Mouse (Mus musculus): ENCODE measurements at regions not wholly inside any gene's neighbourhood (a gene's known extent, or its start where the extent isn't known, plus 50 kb on each side); places are given as distances from the start of the nearest gene placed in this dataset.

GRCm38 (mm10) chr10:108111398-108111797, 50.6 kb upstream of the Ppp1r12a start:
- H3K27ac ChIP-seq (ENCODE audit: control insufficient read depth, low read depth, low read length) = no peak overlapping the region
- no peak for DNase-seq (ENCODE audit: low read depth, low spot score)
- H3K9me3 ChIP-seq (replicated peaks; ENCODE audit: insufficient read depth, low read length) = no peaks in the 10 kb centered on the region
- H3K4me1 ChIP-seq (ENCODE audit: control insufficient read depth in 1 of 2, insufficient read depth in 2 of 2, low read length in 2 of 2) = peaks cover 0 to 5% of the 10 kb centered on the region in 2 experiments; a peak in 1 of 4 replicates
- H3K9ac ChIP-seq (ENCODE audit: control insufficient read depth, low read depth, low read length, poor library complexity, severe bottlenecking) = no peak overlapping the region
- H3K27me3 ChIP-seq (ENCODE audit: control insufficient read depth in 1 of 2, insufficient read depth in 2 of 2, low read length in 2 of 2) = no peaks in the 10 kb centered on the region
- no peak overlapping the region for H3K4me3 ChIP-seq (ENCODE audit: control insufficient read depth in 1 of 2, insufficient read depth in 1 of 2, low read depth in 2 of 2, low read length in 2 of 2)
- peaks cover 0 to 3% of the 10 kb centered on the region in 2 experiments; a peak in 2 of 4 replicates for H3K36me3 ChIP-seq (ENCODE audit: control insufficient read depth in 1 of 2, insufficient read depth in 2 of 2, low read length in 2 of 2)
- TF ChIP-seq POLR2A (IDR thresholded peaks at IDR 0.05; ENCODE audit: control insufficient read depth in 1 of 2, insufficient read depth in 1 of 2, low read depth in 1 of 2, low read length in 2 of 2, poor library complexity in 1 of 2) (no peak), POLR2AphosphoS2 (IDR thresholded peaks at IDR 0.05; ENCODE audit: low read length) (no peak), MAZ (IDR thresholded peaks at IDR 0.05; ENCODE audit: low read depth, low read length) (no peak), SIN3A (IDR thresholded peaks at IDR 0.05; ENCODE audit: low read length) (no peak), ETS1 (IDR thresholded peaks at IDR 0.05; ENCODE audit: low read depth, low read length) (no peak), POLR2AphosphoS5 (IDR thresholded peaks at IDR 0.05; ENCODE audit: borderline replicate concordance, low read depth, low read length) (no peak), NRF1 (IDR thresholded peaks at IDR 0.05; ENCODE audit: insufficient read depth, low read depth, low read length, poor library complexity, severe bottlenecking) (no peak), CHD1 (IDR thresholded peaks at IDR 0.05; ENCODE audit: low read depth, low read length) (no peak), CHD2 (IDR thresholded peaks at IDR 0.05; ENCODE audit: low read length) (no peak), JUND (IDR thresholded peaks at IDR 0.05; ENCODE audit: low read depth, low read length) (no peak), TCF12 (IDR thresholded peaks at IDR 0.05; ENCODE audit: low read depth, low read length) (no peak), TAL1 (IDR thresholded peaks at IDR 0.05; ENCODE audit: low read length) (no peak)
- no peaks in the 10 kb centered on the region for H3K79me2 ChIP-seq (ENCODE audit: control insufficient read depth, insufficient read depth, low read length, poor library complexity)

GRCm38 (mm10) chr10:108110891-108111290, 51.1 kb upstream of the Ppp1r12a start:
- H3K27ac ChIP-seq (ENCODE audit: control insufficient read depth, low read depth, low read length) = no peak overlapping the region
- H3K36me3 ChIP-seq (ENCODE audit: control insufficient read depth in 1 of 2, insufficient read depth in 2 of 2, low read length in 2 of 2) = peaks cover 0 to 3% of the 10 kb centered on the region in 2 experiments; a peak in 2 of 4 replicates
- TF ChIP-seq MEF2A (IDR thresholded peaks at IDR 0.05; ENCODE audit: extremely low read depth, insufficient replicate concordance, low read depth, low read length, poor library complexity, severe bottlenecking) (no peak), JUND (IDR thresholded peaks at IDR 0.05; ENCODE audit: low read depth, low read length) (no peak), GATA1 (IDR thresholded peaks at IDR 0.05; ENCODE audit: low read depth, low read length) (no peak), CHD2 (IDR thresholded peaks at IDR 0.05; ENCODE audit: low read length) (no peak), ETS1 (IDR thresholded peaks at IDR 0.05; ENCODE audit: low read depth, low read length) (no peak), ZKSCAN1 (IDR thresholded peaks at IDR 0.05; ENCODE audit: low read depth, low read length) (no peak), SMC3 (IDR thresholded peaks at IDR 0.05; ENCODE audit: low read depth, low read length) (no peak), USF1 (IDR thresholded peaks at IDR 0.05; ENCODE audit: low read depth, low read length) (no peak), POLR2AphosphoS2 (IDR thresholded peaks at IDR 0.05; ENCODE audit: low read length) (no peak), RAD21 (IDR thresholded peaks at IDR 0.05; ENCODE audit: low read depth, low read length) (no peak), NELFE (IDR thresholded peaks at IDR 0.05; ENCODE audit: low read depth, low read length) (no peak), RCOR1 (IDR thresholded peaks at IDR 0.05; ENCODE audit: low read depth, low read length) (no peak), TAL1 (IDR thresholded peaks at IDR 0.05; ENCODE audit: low read length) (no peak), BHLHE40 (IDR thresholded peaks at IDR 0.05; ENCODE audit: borderline replicate concordance, low read depth, low read length) (no peak), MAZ (IDR thresholded peaks at IDR 0.05; ENCODE audit: low read depth, low read length) (no peak), TBP (IDR thresholded peaks at IDR 0.05; ENCODE audit: low read depth, low read length) (no peak), MYB (IDR thresholded peaks at IDR 0.05; ENCODE audit: low read depth, low read length) (no peak)
- no peak for DNase-seq (ENCODE audit: low read depth, low spot score)
- H3K9me3 ChIP-seq (replicated peaks; ENCODE audit: insufficient read depth, low read length) = no peaks in the 10 kb centered on the region
- H3K27me3 ChIP-seq (ENCODE audit: control insufficient read depth in 1 of 2, insufficient read depth in 2 of 2, low read length in 2 of 2) = no peaks in the 10 kb centered on the region
- peaks cover 0 to 5% of the 10 kb centered on the region in 2 experiments; a peak in 1 of 4 replicates for H3K4me1 ChIP-seq (ENCODE audit: control insufficient read depth in 1 of 2, insufficient read depth in 2 of 2, low read length in 2 of 2)
- H3K9ac ChIP-seq (ENCODE audit: control insufficient read depth, low read depth, low read length, poor library complexity, severe bottlenecking) = no peak overlapping the region
- no peaks in the 10 kb centered on the region for H3K79me2 ChIP-seq (ENCODE audit: control insufficient read depth, insufficient read depth, low read length, poor library complexity)
- no peak overlapping the region for H3K4me3 ChIP-seq (ENCODE audit: control insufficient read depth in 1 of 2, insufficient read depth in 1 of 2, low read depth in 2 of 2, low read length in 2 of 2)

Measured in MEL (cell line).